ENCODE assay signal across 11 mouse cellular contexts in the genomic region with DNA sequence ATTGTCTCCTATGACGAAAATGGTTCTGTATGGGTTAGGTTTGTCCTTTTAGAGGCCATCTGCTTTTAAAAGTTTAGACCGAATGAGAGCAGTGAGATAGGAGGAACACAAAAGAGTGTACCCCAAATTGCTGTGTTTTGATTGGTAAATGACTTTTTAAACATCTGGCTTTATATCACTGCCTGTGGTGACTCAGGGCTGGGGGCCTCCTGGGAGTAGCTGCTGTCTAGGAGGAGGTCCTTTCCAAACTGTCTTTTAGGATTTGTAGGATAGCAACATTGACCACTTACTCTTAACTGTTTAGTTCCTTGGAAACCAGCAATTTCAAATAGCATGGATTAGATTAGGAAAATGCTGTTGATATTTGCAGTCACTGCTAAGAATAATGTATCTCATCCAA. TPM values are rescaled to one million over a fixed set of nuclear protein-coding genes. Genes with fewer than 3 reads are reported as not detected.
DNase-seq lines count a peak whose midpoint lies in the region; ATAC-seq and TF ChIP-seq lines count a peak whose summit lies in the region.
"Had no signal": no experiment of that assay in that cellular context is flagged by ENCODE, and none has a peak within 500 bp of the region (broad histone marks: within the 10 kb centered on the region; RNA-seq: fewer than 3 reads in every experiment).

No protein-coding gene starts in this region.

- no peak for TF ChIP-seq POLR2A in lung, adult 2 months (IDR thresholded peaks at IDR 0.05; ENCODE audit: borderline replicate concordance, extremely low read depth, low read depth, low read length)
- TF ChIP-seq POLR2A in olfactory bulb, adult 2 months (IDR thresholded peaks at IDR 0.05; ENCODE audit: insufficient read depth, low read depth, low read length) = no peak

- no peak for TF ChIP-seq CTCF in lung, adult 2 months (IDR thresholded peaks at IDR 0.05; ENCODE audit: insufficient read depth, low read length)
- TF ChIP-seq CTCF in olfactory bulb, adult 2 months (IDR thresholded peaks at IDR 0.05; ENCODE audit: insufficient read depth, low read depth, low read length) = no peak

- peak; percentile 44 to 49 for DNase-seq in heart, adult 18-20 months
- DNase-seq in heart, embryonic 10.5 days (ENCODE audit: low spot score) = no peak
- no peak for DNase-seq in lung, adult 2 months
- DNase-seq in lung, adult 18-20 months = no peak
- DNase-seq in urinary bladder, postnatal 4 days (ENCODE audit: low spot score in 2 of 2) = no peak
- no peak for DNase-seq in midbrain, embryonic 14.5 days
- DNase-seq: B cell, adult 2 months; kidney, postnatal 10 days; lung, postnatal 4 days had no signal

- H3K27ac ChIP-seq in heart, embryonic 10.5 days = no peak overlapping the region
- no peak overlapping the region for H3K27ac ChIP-seq in heart, embryonic 16.5 days (ENCODE audit: low read length)
- H3K27ac ChIP-seq in olfactory bulb, adult 2 months (ENCODE audit: insufficient read depth, low read depth, low read length) = 0 out of 2 replicates have a peak overlapping the region, but pooled peaks have one; percentile 31
- no peak overlapping the region for H3K27ac ChIP-seq in midbrain, embryonic 14.5 days (replicated peaks; ENCODE audit: low read depth, low read length)

- H3K4me1 ChIP-seq in heart, embryonic 10.5 days = peaks cover 15% of the 10 kb centered on the region; the same call in 1 of the 2 replicates
- peaks cover 6% of the 10 kb centered on the region for H3K4me1 ChIP-seq in lung, adult 2 months (ENCODE audit: control insufficient read depth, insufficient read depth, low read length)
- H3K4me1 ChIP-seq in heart, embryonic 16.5 days (ENCODE audit: control insufficient read depth, insufficient read depth, low read length) = peaks cover 21% of the 10 kb centered on the region
- H3K4me1 ChIP-seq in olfactory bulb, adult 2 months (ENCODE audit: control insufficient read depth, insufficient read depth, low read length) = no peaks in the 10 kb centered on the region
- H3K4me1 ChIP-seq in midbrain, embryonic 14.5 days (ENCODE audit: control insufficient read depth, insufficient read depth, low read length) = peaks cover 8% of the 10 kb centered on the region; the same call in 1 of the 2 replicates

- no peak overlapping the region for H3K4me3 ChIP-seq in heart, embryonic 10.5 days
- peak overlapping the region; percentile 51 for H3K4me3 ChIP-seq in lung, adult 2 months (replicated peaks; ENCODE audit: extremely low read depth, low read depth, low read length)
- no peak overlapping the region; the same call in 1 of the 2 replicates for H3K4me3 ChIP-seq in heart, embryonic 16.5 days (ENCODE audit: low read length)
- no peak overlapping the region for H3K4me3 ChIP-seq in olfactory bulb, adult 2 months (ENCODE audit: insufficient read depth, low read depth, low read length)
- no peak overlapping the region for H3K4me3 ChIP-seq in midbrain, embryonic 14.5 days (replicated peaks; ENCODE audit: low read depth, low read length)

- H3K36me3 ChIP-seq in heart, embryonic 10.5 days = peaks cover 14% of the 10 kb centered on the region
- H3K36me3 ChIP-seq in heart, embryonic 16.5 days (ENCODE audit: control insufficient read depth, insufficient read depth) = peaks cover 10% of the 10 kb centered on the region
- no peaks in the 10 kb centered on the region for H3K36me3 ChIP-seq in midbrain, embryonic 14.5 days (ENCODE audit: control insufficient read depth, insufficient read depth, low read length)

- no peak for ATAC-seq in heart, embryonic 16.5 days (replicated peaks; ENCODE audit: extremely low read depth, insufficient read depth, low FRiP score)
- no peak for ATAC-seq in midbrain, embryonic 14.5 days (ENCODE audit: low FRiP score, low TSS enrichment)

- peak overlapping the region; percentile 81 for H3K4me2 ChIP-seq in heart, embryonic 16.5 days (ENCODE audit: low read depth, low read length)
- no peak overlapping the region for H3K4me2 ChIP-seq in midbrain, embryonic 14.5 days (ENCODE audit: low read length)

- H3K27me3 ChIP-seq in heart, embryonic 10.5 days (ENCODE audit: insufficient read depth, poor library complexity, severe bottlenecking) = no peaks in the 10 kb centered on the region
- no peaks in the 10 kb centered on the region for H3K27me3 ChIP-seq in heart, embryonic 16.5 days (ENCODE audit: control insufficient read depth, insufficient read depth, low read length)
- H3K27me3 ChIP-seq in midbrain, embryonic 14.5 days (ENCODE audit: control insufficient read depth, insufficient read depth, low read length) = no peaks in the 10 kb centered on the region

- WGBS in heart, embryonic 10.5 days = 81% methylated on average over 2 of the region's 2 CpGs
- 54% methylated on average over 2 of the region's 2 CpGs for WGBS in lung, adult 2 months
- 69% methylated on average over 2 of the region's 2 CpGs for WGBS in heart, embryonic 16.5 days
- 67% methylated on average over 2 of the region's 2 CpGs for WGBS in olfactory bulb, adult 2 months
- 83% methylated on average over 2 of the region's 2 CpGs for WGBS in midbrain, embryonic 14.5 days

- H3K9ac ChIP-seq in heart, embryonic 16.5 days (ENCODE audit: low read length) = no peak overlapping the region
- no peak overlapping the region for H3K9ac ChIP-seq in midbrain, embryonic 14.5 days (replicated peaks; ENCODE audit: low read length)

- no peaks in the 10 kb centered on the region for H3K9me3 ChIP-seq in heart, embryonic 10.5 days
- no peaks in the 10 kb centered on the region for H3K9me3 ChIP-seq in heart, embryonic 16.5 days (replicated peaks; ENCODE audit: control insufficient read depth, low read length)
- H3K9me3 ChIP-seq in midbrain, embryonic 14.5 days (ENCODE audit: control insufficient read depth, low read length) = no peaks in the 10 kb centered on the region

RNA-seq across cellular contexts. Expression of a gene that starts 1.3 kb away (rescaled TPM):
- total RNA-seq in heart, adult 18-20 months (2021) = 1 to 10 TPM; 4.3 to 5.8 TPM
- 1.7 and 2.3 TPM in 2 replicates for polyA plus RNA-seq in heart, embryonic 10.5 days (2016; fragmentation: Nextera tagmentation; extraction: Ambion mirVana)
- polyA plus RNA-seq in lung, adult 2 months (2012; rRNA removed) = 28.3 and 34.7 TPM in 2 replicates
- polyA plus RNA-seq in heart, embryonic 16.5 days (2015; fragmentation: Nextera tagmentation; extraction: Ambion mirVana) = 3.6 and 4.9 TPM in 2 replicates
- polyA plus RNA-seq in olfactory bulb, adult 2 months (2012; ENCODE audit: insufficient read depth, insufficient read length, low replicate concordance, missing spikeins) = not detected in 2 replicates
- 4.7 and 4.8 TPM in 2 replicates for polyA plus RNA-seq in midbrain, embryonic 14.5 days (2014; fragmentation: Nextera tagmentation; extraction: Ambion mirVana)

RNA-seq across cellular contexts. Expression of a gene that starts 20.9 kb away (rescaled TPM):
- 10 to 100 TPM; 16.9 to 17.1 TPM for total RNA-seq in heart, adult 18-20 months (2021)
- 21.0 and 21.3 TPM in 2 replicates for polyA plus RNA-seq in heart, embryonic 10.5 days (2016; fragmentation: Nextera tagmentation; extraction: Ambion mirVana)
- 9.3 and 12.9 TPM in 2 replicates for polyA plus RNA-seq in lung, adult 2 months (2012; rRNA removed)
- 22.5 and 25.7 TPM in 2 replicates for polyA plus RNA-seq in heart, embryonic 16.5 days (2015; fragmentation: Nextera tagmentation; extraction: Ambion mirVana)
- polyA plus RNA-seq in olfactory bulb, adult 2 months (2012; ENCODE audit: insufficient read depth, insufficient read length, low replicate concordance, missing spikeins) = not detected in 2 replicates
- 25.1 and 26.5 TPM in 2 replicates for polyA plus RNA-seq in midbrain, embryonic 14.5 days (2014; fragmentation: Nextera tagmentation; extraction: Ambion mirVana)

RNA-seq across cellular contexts. Expression of a gene that starts 21.1 kb away (rescaled TPM):
- total RNA-seq in heart, adult 18-20 months (2021) = 10 to 100 TPM in 1 of 2 experiments, 1 to 10 TPM in 1; 9.9 to 11.5 TPM
- 27.4 and 28.5 TPM in 2 replicates for polyA plus RNA-seq in heart, embryonic 10.5 days (2016; fragmentation: Nextera tagmentation; extraction: Ambion mirVana)
- 2.1 and 3.2 TPM in 2 replicates for polyA plus RNA-seq in lung, adult 2 months (2012; rRNA removed)
- 17.7 and 19.3 TPM in 2 replicates for polyA plus RNA-seq in heart, embryonic 16.5 days (2015; fragmentation: Nextera tagmentation; extraction: Ambion mirVana)
- not detected in 2 replicates for polyA plus RNA-seq in olfactory bulb, adult 2 months (2012; ENCODE audit: insufficient read depth, insufficient read length, low replicate concordance, missing spikeins)
- polyA plus RNA-seq in midbrain, embryonic 14.5 days (2014; fragmentation: Nextera tagmentation; extraction: Ambion mirVana) = 27.4 and 32.6 TPM in 2 replicates

Comparison
In these comparisons a context has a peak if more than half of its experiments do, and no peak if none do; other contexts are left out.
1. DNase-seq: peak in heart, adult 18-20 months (2 of 2); none in heart, embryonic 10.5 days (single experiment), lung, adult 2 months (single experiment), lung, adult 18-20 months (0 of 2), urinary bladder, postnatal 4 days (0 of 2) and midbrain, embryonic 14.5 days (single experiment).
2. RNA of a gene that starts 20.9 kb away (polyA plus RNA-seq): 25.1 to 26.5 TPM in midbrain, embryonic 14.5 days, 22.5 to 25.7 TPM in heart, embryonic 16.5 days, 21.0 to 21.3 TPM in heart, embryonic 10.5 days and 9.3 to 12.9 TPM in lung, adult 2 months; not detected in olfactory bulb, adult 2 months; every median in the first group is over 10 times any median in the second.